Mouse (Mus musculus): ENCODE measurements around the gene Hid1. TPM values are rescaled to one million over a fixed set of nuclear protein-coding genes. Genes with fewer than 3 reads are reported as not detected.

Gene Hid1
- 5.4 TPM for polyA plus RNA-seq (2014; fragmentation: Illumina TruSeq; extraction: RNeasy Lipid Tissue Mini Kit (QIAGEN cat#74804); ENCODE audit: low read depth, low replicate concordance)

DNA sequence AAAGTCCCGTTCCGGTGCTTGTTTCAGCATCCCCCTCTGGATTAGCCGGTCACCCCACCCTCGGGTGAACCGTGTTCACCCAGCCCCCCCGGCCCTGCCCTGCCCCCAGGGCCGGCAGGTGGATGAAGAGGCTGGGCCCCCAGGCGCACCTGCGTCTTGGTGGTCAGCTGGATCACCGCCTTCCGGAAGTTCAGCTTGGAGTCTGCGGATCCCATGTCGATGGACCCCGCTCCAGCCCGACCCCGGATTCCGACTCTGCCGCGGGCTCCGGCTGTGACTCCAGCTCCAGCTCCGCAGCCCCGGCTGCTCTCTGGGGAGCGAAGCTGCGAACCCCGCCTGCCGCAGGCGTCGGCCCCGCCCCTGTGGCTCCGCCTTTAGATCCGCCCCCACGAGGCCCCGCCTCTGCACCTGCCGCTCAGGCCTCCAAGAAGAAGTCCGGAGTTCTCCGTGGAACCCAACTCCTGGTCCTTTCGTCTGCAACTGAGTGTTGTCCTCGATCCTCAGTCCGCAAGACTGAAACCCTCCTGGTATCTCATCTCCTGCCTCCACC, at the start of gene Hid1:
Gene Hid1, minus strand, starts transcription at position 362 of the 550 bp plus-strand sequence.

DNA sequence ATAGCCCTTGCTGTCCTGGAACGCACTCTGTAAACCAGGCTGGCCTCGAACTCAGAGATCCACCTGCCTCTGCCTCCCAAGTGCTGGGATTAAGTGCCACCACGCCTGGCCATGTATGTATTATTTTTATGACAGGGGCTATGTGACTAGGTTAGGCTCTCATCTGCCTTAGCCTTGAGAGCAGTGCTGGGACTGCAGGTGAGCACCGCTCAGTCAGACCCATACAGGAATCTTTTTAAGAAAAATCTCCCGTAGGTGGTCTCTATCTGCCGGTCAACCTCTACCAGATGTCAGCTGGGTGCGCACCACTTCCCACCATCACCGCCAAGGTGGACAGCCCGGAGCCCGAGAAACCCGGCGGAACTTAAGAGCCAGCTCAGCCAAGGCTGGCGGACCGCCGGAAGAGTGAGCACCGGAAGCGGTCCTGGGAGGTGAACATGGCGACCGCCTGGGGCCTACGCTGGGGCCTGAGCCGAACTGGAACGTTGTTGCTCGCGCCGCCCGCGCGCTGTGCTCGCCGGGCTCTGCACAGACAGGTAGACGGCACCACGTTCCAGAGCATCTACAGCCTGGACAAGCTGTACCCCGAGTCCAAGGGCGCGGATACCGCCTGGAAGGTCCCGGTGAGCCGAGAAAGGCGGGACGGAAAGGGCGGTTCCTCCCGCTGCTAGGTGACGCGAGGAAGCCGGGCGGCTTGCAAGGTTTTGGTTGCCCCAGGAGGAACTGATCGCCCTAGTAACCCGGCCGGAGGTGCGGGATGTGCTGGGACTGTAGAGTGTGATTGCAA, 36.0 kb upstream of the Hid1 start, which contains the start of gene Mrpl58:
Gene Mrpl58, plus strand, starts transcription at position 415 of the 787 bp plus-strand sequence.

DNA sequence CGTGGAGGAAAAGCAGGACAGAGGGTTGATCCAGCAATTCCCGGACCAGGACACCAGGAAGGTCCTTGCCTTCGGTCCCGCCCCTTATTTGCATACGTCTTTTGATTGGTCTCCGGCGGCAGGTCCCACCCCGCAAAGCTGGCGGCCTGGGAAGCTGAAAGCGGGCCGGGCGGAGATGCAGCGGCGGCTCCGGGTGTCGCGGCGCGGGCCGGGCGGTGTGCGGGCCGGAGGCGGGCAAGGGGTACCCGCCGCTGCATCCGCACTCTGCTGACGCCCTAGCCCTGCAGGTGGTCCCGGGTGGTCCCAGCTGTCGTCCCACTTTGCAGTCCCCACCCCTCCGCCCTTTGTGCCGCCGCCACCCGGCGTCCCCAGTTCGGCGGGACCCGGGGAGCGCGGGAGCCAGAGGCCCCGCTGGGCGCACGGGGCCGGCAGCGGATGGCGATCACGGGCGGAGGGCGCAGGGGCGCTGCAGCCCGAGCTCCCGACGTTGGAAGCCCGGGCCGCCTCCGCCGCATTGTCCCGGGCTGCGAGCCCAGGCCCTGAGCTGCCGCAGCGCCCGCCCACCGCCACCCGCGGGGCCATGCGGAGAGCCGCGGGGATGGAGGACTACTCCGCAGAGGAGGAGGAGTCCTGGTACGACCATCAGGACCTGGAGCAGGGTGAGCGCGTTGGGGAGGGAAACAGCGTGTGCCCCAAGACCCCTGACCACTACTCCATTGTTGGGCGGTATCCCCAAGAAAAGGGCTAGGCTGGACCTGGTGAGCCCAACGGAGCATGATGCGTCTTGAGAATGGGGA, 14.4 kb upstream of the Hid1 start, which contains the start of gene Cdr2l:
Gene Cdr2l, plus strand, starts transcription at position 174 of the 797 bp plus-strand sequence.

DNA sequence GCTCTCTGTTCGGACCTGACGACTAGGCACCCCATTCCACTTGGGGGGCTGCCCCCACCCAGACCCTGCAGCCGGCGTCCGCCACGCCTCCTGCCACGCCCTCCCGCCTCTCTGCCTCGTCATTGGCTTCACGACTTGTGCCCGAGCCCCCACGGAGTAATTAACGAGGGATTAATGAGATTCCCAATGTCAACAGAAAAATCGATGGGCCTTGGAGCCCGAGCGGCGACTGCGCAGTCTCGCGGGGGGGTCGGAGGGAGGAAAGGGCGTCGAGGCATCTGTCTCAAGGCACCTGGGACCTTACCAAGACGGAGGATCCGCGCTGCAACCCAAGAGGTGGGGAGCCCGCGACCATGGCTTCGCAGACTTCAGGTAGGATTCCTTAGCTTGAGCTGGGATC, 33.0 kb downstream of the Hid1 start, which contains the start of gene Otop3:
Gene Otop3, plus strand, starts transcription at position 201 of the 400 bp plus-strand sequence.

DNA sequence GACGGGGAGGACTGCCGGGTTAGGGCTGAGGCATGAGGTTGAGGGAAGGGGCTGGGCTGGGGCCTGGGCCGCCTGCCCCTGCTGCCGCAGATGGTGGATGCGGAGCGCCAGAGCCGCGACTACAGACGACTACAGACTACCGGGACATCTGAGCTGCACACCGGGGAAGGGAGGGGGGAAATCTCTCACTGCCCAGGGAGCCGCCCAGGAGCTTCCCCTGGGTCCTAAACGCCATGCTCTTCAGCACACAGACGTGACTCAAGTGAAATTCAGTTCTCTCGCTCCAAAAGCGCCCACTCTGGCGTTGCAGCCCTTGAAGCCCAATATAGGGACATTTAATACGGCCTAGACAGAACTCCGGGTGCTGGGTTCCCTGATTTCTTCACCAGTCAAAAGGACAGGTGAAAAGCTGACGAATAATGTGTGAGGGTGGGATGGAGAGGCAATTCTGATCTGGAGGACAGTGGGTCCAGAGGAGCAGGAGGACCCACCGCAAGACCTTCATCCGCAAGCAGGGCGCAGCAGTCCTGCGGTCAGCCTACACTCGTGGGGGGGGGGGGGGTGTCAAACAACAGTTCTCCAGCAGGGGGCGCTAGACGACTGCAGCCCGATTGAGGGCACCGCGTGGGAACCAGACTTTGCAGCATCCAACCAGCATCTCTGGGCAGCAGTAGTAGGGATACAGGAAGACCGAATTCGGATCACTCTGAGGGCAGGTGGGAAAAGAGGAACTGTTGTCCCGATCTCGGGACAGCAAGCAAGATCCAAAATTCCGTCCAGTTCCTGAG, 45.5 kb downstream of the Hid1 start, which contains the start of gene Ush1g:
Gene Ush1g, minus strand, starts transcription at position 136 of the 788 bp plus-strand sequence.

DNA sequence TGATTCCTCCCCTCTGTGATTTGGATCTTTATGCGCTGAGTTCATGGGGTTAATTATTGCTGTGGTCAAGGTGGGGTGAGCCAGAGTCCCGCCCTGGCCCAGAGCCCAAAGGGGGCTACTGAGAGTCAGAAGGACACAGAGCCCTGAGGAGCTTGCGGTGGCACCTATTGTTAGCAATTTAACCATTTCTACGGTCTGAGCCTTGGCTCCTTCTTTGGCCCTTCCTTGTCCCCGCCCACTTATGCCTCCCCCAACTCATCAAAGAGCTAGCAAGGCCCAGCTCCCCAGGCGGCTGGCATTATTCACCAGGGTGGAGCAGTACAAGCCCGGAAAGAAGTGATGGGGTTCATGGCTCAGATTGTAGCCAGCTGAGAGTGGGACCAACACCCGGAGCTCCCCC, 60.7 kb downstream of the Hid1 start, which contains the start of gene Otop2:
Gene Otop2, plus strand, starts transcription at position 301 of the 400 bp plus-strand sequence.

Other genes with a start within 250 kb of the Hid1 start
- gene Cd300lf, start 233.8 kb downstream of the Hid1 start, polyA plus RNA-seq (2014; fragmentation: Illumina TruSeq; extraction: RNeasy Lipid Tissue Mini Kit (QIAGEN cat#74804); ENCODE audit: low read depth, low replicate concordance): 0.52 TPM
- gene Slc9a3r1, start 204.4 kb downstream of the Hid1 start, polyA plus RNA-seq (2014; fragmentation: Illumina TruSeq; extraction: RNeasy Lipid Tissue Mini Kit (QIAGEN cat#74804); ENCODE audit: low read depth, low replicate concordance): 73.1 TPM
- 8.6 TPM for gene Tmem104, start 180.3 kb downstream of the Hid1 start, polyA plus RNA-seq (2014; fragmentation: Illumina TruSeq; extraction: RNeasy Lipid Tissue Mini Kit (QIAGEN cat#74804); ENCODE audit: low read depth, low replicate concordance)
- gene Nat9, start 179.9 kb downstream of the Hid1 start, polyA plus RNA-seq (2014; fragmentation: Illumina TruSeq; extraction: RNeasy Lipid Tissue Mini Kit (QIAGEN cat#74804); ENCODE audit: low read depth, low replicate concordance): 37.4 TPM
- not detected for gene Grin2c, start 100.5 kb downstream of the Hid1 start, polyA plus RNA-seq (2014; fragmentation: Illumina TruSeq; extraction: RNeasy Lipid Tissue Mini Kit (QIAGEN cat#74804); ENCODE audit: low read depth, low replicate concordance)
- gene Fdxr, start 90.7 kb downstream of the Hid1 start, polyA plus RNA-seq (2014; fragmentation: Illumina TruSeq; extraction: RNeasy Lipid Tissue Mini Kit (QIAGEN cat#74804); ENCODE audit: low read depth, low replicate concordance): 9.3 TPM
- 4.6 TPM for gene Fads6, start 70.1 kb downstream of the Hid1 start, polyA plus RNA-seq (2014; fragmentation: Illumina TruSeq; extraction: RNeasy Lipid Tissue Mini Kit (QIAGEN cat#74804); ENCODE audit: low read depth, low replicate concordance)
- not detected for gene Otop2, start 60.6 kb downstream of the Hid1 start, polyA plus RNA-seq (2014; fragmentation: Illumina TruSeq; extraction: RNeasy Lipid Tissue Mini Kit (QIAGEN cat#74804); ENCODE audit: low read depth, low replicate concordance)
- not detected for gene Ush1g, start 45.7 kb downstream of the Hid1 start, polyA plus RNA-seq (2014; fragmentation: Illumina TruSeq; extraction: RNeasy Lipid Tissue Mini Kit (QIAGEN cat#74804); ENCODE audit: low read depth, low replicate concordance)
- gene Otop3, start 33.0 kb downstream of the Hid1 start, polyA plus RNA-seq (2014; fragmentation: Illumina TruSeq; extraction: RNeasy Lipid Tissue Mini Kit (QIAGEN cat#74804); ENCODE audit: low read depth, low replicate concordance): not detected
- 4.5 TPM for gene Cdr2l, start 14.2 kb upstream of the Hid1 start, polyA plus RNA-seq (2014; fragmentation: Illumina TruSeq; extraction: RNeasy Lipid Tissue Mini Kit (QIAGEN cat#74804); ENCODE audit: low read depth, low replicate concordance)
- 64.3 TPM for gene Mrpl58, start 36.0 kb upstream of the Hid1 start, polyA plus RNA-seq (2014; fragmentation: Illumina TruSeq; extraction: RNeasy Lipid Tissue Mini Kit (QIAGEN cat#74804); ENCODE audit: low read depth, low replicate concordance)
- gene Atp5h, start 52.2 kb upstream of the Hid1 start, polyA plus RNA-seq (2014; fragmentation: Illumina TruSeq; extraction: RNeasy Lipid Tissue Mini Kit (QIAGEN cat#74804); ENCODE audit: low read depth, low replicate concordance): 496 TPM
- 34.3 TPM for gene Kctd2, start 52.4 kb upstream of the Hid1 start, polyA plus RNA-seq (2014; fragmentation: Illumina TruSeq; extraction: RNeasy Lipid Tissue Mini Kit (QIAGEN cat#74804); ENCODE audit: low read depth, low replicate concordance)
- 1.9 TPM for gene Trim80, start 72.8 kb upstream of the Hid1 start, polyA plus RNA-seq (2014; fragmentation: Illumina TruSeq; extraction: RNeasy Lipid Tissue Mini Kit (QIAGEN cat#74804); ENCODE audit: low read depth, low replicate concordance)
- gene Slc16a5, start 94.7 kb upstream of the Hid1 start, polyA plus RNA-seq (2014; fragmentation: Illumina TruSeq; extraction: RNeasy Lipid Tissue Mini Kit (QIAGEN cat#74804); ENCODE audit: low read depth, low replicate concordance): 0.24 TPM
- 7.0 TPM for gene Armc7, start 107.9 kb upstream of the Hid1 start, polyA plus RNA-seq (2014; fragmentation: Illumina TruSeq; extraction: RNeasy Lipid Tissue Mini Kit (QIAGEN cat#74804); ENCODE audit: low read depth, low replicate concordance)
- gene Nt5c, start 124.1 kb upstream of the Hid1 start, polyA plus RNA-seq (2014; fragmentation: Illumina TruSeq; extraction: RNeasy Lipid Tissue Mini Kit (QIAGEN cat#74804); ENCODE audit: low read depth, low replicate concordance): 39.8 TPM
- gene Jpt1, start 146.6 kb upstream of the Hid1 start, polyA plus RNA-seq (2014; fragmentation: Illumina TruSeq; extraction: RNeasy Lipid Tissue Mini Kit (QIAGEN cat#74804); ENCODE audit: low read depth, low replicate concordance): 72.9 TPM
- 253 TPM for gene Sumo2, start 168.5 kb upstream of the Hid1 start, polyA plus RNA-seq (2014; fragmentation: Illumina TruSeq; extraction: RNeasy Lipid Tissue Mini Kit (QIAGEN cat#74804); ENCODE audit: low read depth, low replicate concordance)
- 35.1 TPM for gene Nup85, start 196.7 kb upstream of the Hid1 start, polyA plus RNA-seq (2014; fragmentation: Illumina TruSeq; extraction: RNeasy Lipid Tissue Mini Kit (QIAGEN cat#74804); ENCODE audit: low read depth, low replicate concordance)
- 54.4 TPM for gene Mrps7, start 236.2 kb upstream of the Hid1 start, polyA plus RNA-seq (2014; fragmentation: Illumina TruSeq; extraction: RNeasy Lipid Tissue Mini Kit (QIAGEN cat#74804); ENCODE audit: low read depth, low replicate concordance)
- gene Gga3, start 236.3 kb upstream of the Hid1 start, polyA plus RNA-seq (2014; fragmentation: Illumina TruSeq; extraction: RNeasy Lipid Tissue Mini Kit (QIAGEN cat#74804); ENCODE audit: low read depth, low replicate concordance): 19.1 TPM
- 75.7 TPM for gene Mif4gd, start 245.2 kb upstream of the Hid1 start, polyA plus RNA-seq (2014; fragmentation: Illumina TruSeq; extraction: RNeasy Lipid Tissue Mini Kit (QIAGEN cat#74804); ENCODE audit: low read depth, low replicate concordance)

All from adipose tissue, adult 10 weeks (tissue).